Mouse (Mus musculus) lung, embryonic 14.5 days (tissue): ENCODE data around the gene Tex28. TPM values are rescaled to one million over a fixed set of nuclear protein-coding genes. Genes with fewer than 3 reads are reported as not detected.

Experiments
- ATAC-seq: fragments of 200-750 bp; cut with Nextera tagmentation; 2 replicates; pipeline ENCODE4 v1.8.0; 2017; ENCODE audit warnings: mild to moderate bottlenecking, moderate TSS enrichment, moderate library complexity; ENCODE audit not compliant: insufficient read depth
- DNase-seq: peaks from one replicate; pipeline ENCODE4 v3.0.0-alpha.2; 2015
- H3K27ac ChIP-seq: fragments of 300-500 bp; sonication (generic); 2 replicates; pipeline ENCODE4 v1.5.1; 2014; ENCODE audit warnings: low read depth, mild to moderate bottlenecking, moderate library complexity
- H3K27me3 ChIP-seq: fragments of 300-500 bp; sonication (generic); 2 replicates; pipeline ENCODE4 v1.6.1; 2014; ENCODE audit warnings: low read length, control low read depth; ENCODE audit not compliant: insufficient read depth
- H3K36me3 ChIP-seq: fragments of 300-500 bp; sonication (generic); 2 replicates; pipeline ENCODE4 v1.6.1; 2014; ENCODE audit warnings: control low read depth; ENCODE audit not compliant: insufficient read depth
- H3K4me1 ChIP-seq: fragments of 300-500 bp; sonication (generic); 2 replicates; pipeline ENCODE4 v1.6.1; 2014; ENCODE audit warnings: antibody characterized with exemption, control low read depth; ENCODE audit not compliant: insufficient read depth
- H3K4me2 ChIP-seq: fragments of 300-500 bp; sonication (generic); 2 replicates; pipeline ENCODE4 v1.6.1; 2014; ENCODE audit warnings: mild to moderate bottlenecking
- H3K4me3 ChIP-seq: fragments of 300-500 bp; sonication (generic); 2 replicates; pipeline ENCODE4 v1.5.1; 2014; ENCODE audit warnings: low read depth, low read length
- H3K9ac ChIP-seq: fragments of 300-500 bp; sonication (generic); 2 replicates; pipeline ENCODE4 v1.6.1; 2014
- H3K9me3 ChIP-seq: fragments of 300-500 bp; sonication (generic); 2 replicates; pipeline ENCODE4 v1.6.1; 2016; ENCODE audit warnings: low read depth, low read length, control low read depth
- CTCF ChIP-seq: IDR thresholded peaks from 2 replicates; pipeline ENCODE4 v1.5.1; 2016; ENCODE audit warnings: antibody characterized with exemption, low read depth
- WGBS: fragments of 180-500 bp; shearing (Covaris S2); extraction: QIAGEN DNeasy Blood & Tissue Kit; methylation state at CpG from one replicate; pipeline ENCODE4 v1.1.7; 2014; 5-methylcytosine and 5-hydroxymethylcytosine counted together
- polyA plus RNA-seq: library from polyadenylated mRNA; unstranded; fragments of >200 nt; fragmentation: Nextera tagmentation; extraction: Ambion mirVana; gene quantifications from 2 replicates; pipeline ENCODE4 v1.2.1, GENCODE M21; 2014

The Tex28 gene
- polyA plus RNA-seq, 1 experiment from 2014 or later = not detected

DNA sequence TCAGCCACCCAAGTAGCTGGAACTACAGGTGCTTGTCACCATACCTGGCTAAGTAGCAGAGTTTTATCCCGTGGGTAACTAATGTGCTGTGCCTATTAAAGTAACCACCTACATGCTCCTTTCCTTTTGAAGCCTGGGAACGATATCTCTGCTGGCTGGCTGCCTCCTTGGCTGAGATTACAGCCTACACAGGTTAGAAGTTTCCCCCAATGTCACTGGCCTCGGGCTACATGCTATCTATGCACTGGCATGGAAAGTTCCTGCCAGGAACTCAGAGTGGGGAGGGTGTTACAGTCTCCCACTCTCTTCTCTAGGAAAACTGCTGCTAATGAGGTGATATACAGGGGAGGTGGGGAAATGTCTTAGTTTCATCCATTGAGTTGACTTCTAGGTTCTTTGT, 58.9 kb downstream of the Tex28 start:
- H3K9me3 ChIP-seq = no peaks in the 10 kb centered on the region
- no peak overlapping the region for H3K9ac ChIP-seq
- TF ChIP-seq CTCF = no peak
- H3K27ac ChIP-seq = no peak overlapping the region
- no peak overlapping the region for H3K4me3 ChIP-seq
- H3K27me3 ChIP-seq = no peaks in the 10 kb centered on the region
- 46% methylated on average over 3 of the region's 3 CpGs for WGBS
- H3K4me2 ChIP-seq = no peak overlapping the region
- no peak for ATAC-seq
- H3K36me3 ChIP-seq = no peaks in the 10 kb centered on the region
- DNase-seq = no peak
- no peaks in the 10 kb centered on the region for H3K4me1 ChIP-seq

- TF ChIP-seq CTCF = no peak
- ATAC-seq (no peak), DNase-seq (no peak)
- no peak overlapping the region for H3K4me3 ChIP-seq
- H3K4me2 ChIP-seq = no peak overlapping the region
- H3K27me3 ChIP-seq = no peaks in the 10 kb centered on the region
- no peak overlapping the region for H3K9ac ChIP-seq
- WGBS = 41% methylated on average over 2 of the region's 2 CpGs
- H3K9me3 ChIP-seq = no peaks in the 10 kb centered on the region
- H3K36me3 ChIP-seq = no peaks in the 10 kb centered on the region
- no peaks in the 10 kb centered on the region for H3K4me1 ChIP-seq
- H3K27ac ChIP-seq = no peak overlapping the region
Observed at GRCm38 (mm10) chrX:74105916-74106315, 61.7 kb downstream of the Tex28 start.

- Histone ChIP-seq H3K36me3 (no peaks in the 10 kb centered on the region), H3K9ac (no peak overlapping the region), H3K27me3 (no peaks in the 10 kb centered on the region), H3K4me1 (no peaks in the 10 kb centered on the region), H3K9me3 (no peaks in the 10 kb centered on the region), H3K4me3 (no peak overlapping the region), H3K4me2 (no peak overlapping the region), H3K27ac (no peak overlapping the region)
- no peak for TF ChIP-seq CTCF
- ATAC-seq = no peak
- no peak for DNase-seq
- 62% methylated on average over 4 of the region's 4 CpGs for WGBS
Observed at GRCm38 (mm10) chrX:74103457-74104188, 64.0 kb downstream of the Tex28 start.

Other genes starting within 250 kb of the Tex28 start
- gene Arhgap4, start 246.0 kb downstream of the Tex28 start, polyA plus RNA-seq = 2.6 TPM in 2 replicates
- gene Naa10, start 245.9 kb downstream of the Tex28 start, polyA plus RNA-seq = 137 and 146 TPM in 2 replicates
- 28.9 and 33.6 TPM in 2 replicates for gene Renbp, start 237.0 kb downstream of the Tex28 start, polyA plus RNA-seq
- gene Hcfc1, start 201.5 kb downstream of the Tex28 start, polyA plus RNA-seq = 73.6 and 81.3 TPM in 2 replicates
- 68.3 and 70.0 TPM in 2 replicates for gene Irak1, start 143.9 kb downstream of the Tex28 start, polyA plus RNA-seq
- gene Opn1mw, start 40.4 kb downstream of the Tex28 start, polyA plus RNA-seq = not detected in 2 replicates
- gene Mecp2, start 32.5 kb downstream of the Tex28 start, polyA plus RNA-seq = 11.6 and 11.9 TPM in 2 replicates
- gene Tktl1, start 9.4 kb upstream of the Tex28 start, polyA plus RNA-seq = not detected in 2 replicates
- gene Flna, start 82.0 kb upstream of the Tex28 start, polyA plus RNA-seq = 474 and 504 TPM in 2 replicates
- gene Emd, start 86.8 kb upstream of the Tex28 start, polyA plus RNA-seq = 29.1 and 29.3 TPM in 2 replicates
- gene Rpl10, start 103.0 kb upstream of the Tex28 start, polyA plus RNA-seq = 989 and 995 TPM in 2 replicates
- gene Taz, start 114.1 kb upstream of the Tex28 start, polyA plus RNA-seq = 54.1 and 54.3 TPM in 2 replicates
- 10.3 and 11.0 TPM in 2 replicates for gene Dnase1l1, start 114.5 kb upstream of the Tex28 start, polyA plus RNA-seq
- gene Atp6ap1, start 129.3 kb upstream of the Tex28 start, polyA plus RNA-seq = 109 and 117 TPM in 2 replicates
- 142 and 156 TPM in 2 replicates for gene Gdi1, start 137.2 kb upstream of the Tex28 start, polyA plus RNA-seq
- gene Fam50a, start 145.2 kb upstream of the Tex28 start, polyA plus RNA-seq = 50.9 and 53.2 TPM in 2 replicates
- 8.7 and 11.9 TPM in 2 replicates for gene Plxna3, start 161.2 kb upstream of the Tex28 start, polyA plus RNA-seq
- 113 and 114 TPM in 2 replicates for gene Lage3, start 185.8 kb upstream of the Tex28 start, polyA plus RNA-seq
- 88.8 and 90.6 TPM in 2 replicates for gene Ubl4a, start 205.4 kb upstream of the Tex28 start, polyA plus RNA-seq
- gene Slc10a3, start 205.5 kb upstream of the Tex28 start, polyA plus RNA-seq = 22.9 and 23.2 TPM in 2 replicates
- 34.2 and 37.1 TPM in 2 replicates for gene Fam3a, start 225.4 kb upstream of the Tex28 start, polyA plus RNA-seq
- gene Ikbkg, start 225.5 kb upstream of the Tex28 start, polyA plus RNA-seq = 19.6 and 20.0 TPM in 2 replicates